Mouse (Mus musculus) intestine, embryonic 15.5 days (tissue): ENCODE data around the gene Bcl11b. TPM values are rescaled to one million over a fixed set of nuclear protein-coding genes. Genes with fewer than 3 reads are reported as not detected.

Experiments
- ATAC-seq: fragments of 200-750 bp; cut with Nextera tagmentation; 2 replicates; pipeline ENCODE4 v1.8.0; 2017; ENCODE audit warnings: moderate TSS enrichment, moderate library complexity
- H3K27ac ChIP-seq: fragments of 300-500 bp; sonication (generic); 2 replicates; pipeline ENCODE4 v1.5.1; 2015; ENCODE audit warnings: mild to moderate bottlenecking, inconsistent platforms
- H3K27me3 ChIP-seq: fragments of 300-500 bp; sonication (generic); replicated peaks from 2 replicates; pipeline ENCODE4 v1.6.1; 2015; ENCODE audit warnings: inconsistent platforms
- H3K36me3 ChIP-seq: fragments of 300-500 bp; sonication (generic); 2 replicates; pipeline ENCODE4 v1.6.1; 2015; ENCODE audit warnings: inconsistent platforms
- H3K4me1 ChIP-seq: fragments of 300-500 bp; sonication (generic); replicated peaks from 2 replicates; pipeline ENCODE4 v1.6.1; 2015; ENCODE audit warnings: inconsistent platforms
- H3K4me2 ChIP-seq: fragments of 300-500 bp; sonication (generic); replicated peaks from 2 replicates; pipeline ENCODE4 v1.6.1; 2015; ENCODE audit warnings: mild to moderate bottlenecking, inconsistent platforms
- H3K4me3 ChIP-seq: fragments of 300-500 bp; sonication (generic); replicated peaks from 2 replicates; pipeline ENCODE4 v1.5.1; 2015; ENCODE audit warnings: inconsistent platforms
- H3K9ac ChIP-seq: fragments of 300-500 bp; sonication (generic); 2 replicates; pipeline ENCODE4 v1.6.1; 2015; ENCODE audit warnings: inconsistent platforms
- H3K9me3 ChIP-seq: fragments of 300-500 bp; sonication (generic); 2 replicates; pipeline ENCODE4 v1.6.1; 2016; ENCODE audit warnings: inconsistent platforms
- WGBS: fragments of 180-500 bp; shearing (Covaris S2); methylation state at CpG from one replicate; pipeline ENCODE4 v1.1.7; 2015; 5-methylcytosine and 5-hydroxymethylcytosine counted together
- polyA plus RNA-seq: library from polyadenylated mRNA; unstranded; fragments of >200 nt; fragmentation: Nextera tagmentation; extraction: Ambion mirVana; gene quantifications from 2 replicates; pipeline ENCODE4 v1.2.1, GENCODE M21; 2015

Gene Bcl11b
- polyA plus RNA-seq, 1 experiment from 2014 or later = 6.9 TPM

DNA sequence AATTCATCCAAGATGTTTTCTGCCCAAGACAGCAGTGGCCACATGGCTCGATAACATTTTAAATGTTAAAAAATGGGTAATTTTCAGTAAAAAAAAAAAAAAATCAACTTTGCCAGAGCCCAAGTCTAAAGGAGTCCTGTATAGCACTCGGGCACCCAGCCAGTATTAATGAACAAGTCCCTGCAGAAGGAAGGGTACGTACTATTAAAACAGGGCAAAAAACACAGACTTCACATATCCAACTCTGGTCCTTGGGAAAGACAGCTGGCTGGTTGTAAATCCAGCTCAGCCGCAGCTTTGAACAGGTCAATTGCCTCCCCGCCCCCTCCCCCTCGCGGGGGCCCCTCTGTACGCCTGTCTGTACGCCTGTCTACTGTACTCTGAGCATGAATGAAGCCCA is 127.2 kb downstream of the Bcl11b start:
- no peaks in the 10 kb centered on the region for H3K36me3 ChIP-seq
- H3K27ac ChIP-seq = no peak overlapping the region
- WGBS = 52% methylated on average over 9 of the region's 9 CpGs
- H3K4me1 ChIP-seq = no peaks in the 10 kb centered on the region
- H3K9me3 ChIP-seq = no peaks in the 10 kb centered on the region
- no peak overlapping the region for H3K9ac ChIP-seq
- no peak overlapping the region for H3K4me2 ChIP-seq
- H3K4me3 ChIP-seq = no peak overlapping the region
- ATAC-seq = no peak
- H3K27me3 ChIP-seq = no peaks in the 10 kb centered on the region

GRCm38 (mm10) chr12:107874467-107875142 is 128.8 kb downstream of the Bcl11b start:
- Histone ChIP-seq H3K27me3 (no peaks in the 10 kb centered on the region), H3K4me1 (no peaks in the 10 kb centered on the region), H3K27ac (no peak overlapping the region), H3K36me3 (no peaks in the 10 kb centered on the region), H3K9me3 (no peaks in the 10 kb centered on the region), H3K9ac (no peak overlapping the region), H3K4me3 (no peak overlapping the region), H3K4me2 (no peak overlapping the region)
- WGBS = 88% methylated on average over 27 of the region's 27 CpGs
- no peak for ATAC-seq

DNA sequence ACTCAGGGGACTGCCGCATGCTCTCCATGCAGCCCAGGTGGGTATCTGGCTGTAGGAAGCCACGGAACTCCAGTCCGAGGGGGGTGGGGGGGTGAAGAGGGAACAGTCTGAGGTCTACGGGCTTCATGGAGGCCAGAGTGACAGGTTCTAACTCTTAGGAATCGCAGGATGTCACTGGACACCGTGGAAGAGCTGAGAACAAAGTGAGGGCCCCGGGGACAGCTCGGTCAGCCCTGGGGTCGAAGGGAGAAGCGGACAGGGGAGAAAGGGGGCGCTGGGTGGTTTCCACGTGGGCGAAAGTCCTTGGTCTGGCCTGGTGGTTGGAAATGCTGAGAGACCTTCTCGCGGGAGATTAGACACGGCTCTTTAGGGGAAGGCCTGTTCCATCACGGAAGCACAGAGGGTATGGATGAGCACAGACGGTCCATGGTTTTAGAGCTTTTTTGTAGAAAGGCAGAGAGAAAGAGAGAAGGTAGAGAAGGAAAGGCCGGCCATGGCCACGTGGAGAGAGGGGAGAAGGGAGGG is 133.8 kb downstream of the Bcl11b start:
- no peak overlapping the region for H3K4me3 ChIP-seq
- no peak overlapping the region for H3K27ac ChIP-seq
- 82% methylated on average over 20 of the region's 20 CpGs for WGBS
- no peak for ATAC-seq
- H3K27me3 ChIP-seq = no peaks in the 10 kb centered on the region
- H3K36me3 ChIP-seq = no peaks in the 10 kb centered on the region
- no peaks in the 10 kb centered on the region for H3K9me3 ChIP-seq
- H3K9ac ChIP-seq = no peak overlapping the region
- H3K4me2 ChIP-seq = no peak overlapping the region
- H3K4me1 ChIP-seq = no peaks in the 10 kb centered on the region

DNA sequence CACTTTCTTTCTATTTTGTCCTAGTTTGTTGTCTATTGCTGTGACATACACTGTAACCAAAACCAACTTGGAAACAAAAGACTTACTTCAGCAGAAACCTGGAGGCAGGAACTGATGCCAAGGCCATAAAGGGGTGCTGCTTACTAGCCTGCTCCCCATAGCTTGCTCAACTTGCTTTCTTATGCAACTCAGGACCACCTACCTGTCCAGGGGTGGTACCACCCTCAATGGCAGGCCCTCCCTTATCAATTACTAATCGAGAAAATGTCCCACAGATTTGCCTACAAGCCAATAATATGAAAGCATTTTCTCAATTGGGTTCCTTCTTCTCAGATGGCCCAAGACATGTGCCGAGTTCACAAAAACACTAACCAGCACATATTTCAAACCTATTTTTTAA is 135.1 kb downstream of the Bcl11b start:
- Histone ChIP-seq H3K27me3 (no peaks in the 10 kb centered on the region), H3K27ac (no peak overlapping the region), H3K4me1 (no peaks in the 10 kb centered on the region), H3K36me3 (no peaks in the 10 kb centered on the region), H3K9ac (no peak overlapping the region), H3K4me2 (no peak overlapping the region), H3K9me3 (no peaks in the 10 kb centered on the region), H3K4me3 (no peak overlapping the region)
- WGBS = 96% methylated on average over 2 of the region's 2 CpGs
- ATAC-seq = no peak

Other genes with a start within 250 kb of the Bcl11b start
- gene Setd3, start 175.7 kb upstream of the Bcl11b start, polyA plus RNA-seq = 91.7 and 97.9 TPM in 2 replicates
- 2.8 and 3.8 TPM in 2 replicates for gene Ccnk, start 176.0 kb upstream of the Bcl11b start, polyA plus RNA-seq